Mouse (Mus musculus): ENCODE results near the gene Dlg4.
"Not testable (repeated sequence)": the region's sequence is repeated elsewhere in the genome, so short reads cannot be mapped to it uniquely, and the experiment has no call there.

The Dlg4 gene

DNA sequence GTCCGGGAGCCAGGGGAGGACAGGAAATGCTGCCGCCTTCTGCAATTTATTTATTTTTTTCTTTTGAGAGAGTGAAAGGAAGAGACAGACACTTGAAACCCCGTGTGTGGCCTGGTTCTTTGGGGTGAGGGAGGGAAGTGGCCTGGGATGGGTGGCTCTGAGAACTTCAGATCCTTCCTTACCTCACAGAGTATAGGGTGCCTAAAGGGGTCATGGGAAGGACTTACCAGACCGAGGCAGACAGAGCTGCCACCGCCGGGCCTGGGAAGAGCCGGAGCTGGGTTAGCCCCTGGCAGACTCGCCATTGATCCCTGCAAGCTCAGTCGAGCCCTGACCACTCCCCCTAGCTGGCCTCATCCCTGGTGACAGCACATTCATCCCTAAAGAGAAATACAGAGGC is 28.7 kb downstream of the Dlg4 start:
- in situ Hi-C loops (cut with MboI, MseI) = no loop called here

- in situ Hi-C loops (cut with MboI, MseI) = no loop called here
These were observed 32.6 kb downstream of the Dlg4 start for GRCm38 (mm10) chr11:70049366-70049765.

- in situ Hi-C loops (cut with MboI, MseI) = no loop called here
These were observed 33.1 kb downstream of the Dlg4 start for GRCm38 (mm10) chr11:70049816-70050215.

DNA sequence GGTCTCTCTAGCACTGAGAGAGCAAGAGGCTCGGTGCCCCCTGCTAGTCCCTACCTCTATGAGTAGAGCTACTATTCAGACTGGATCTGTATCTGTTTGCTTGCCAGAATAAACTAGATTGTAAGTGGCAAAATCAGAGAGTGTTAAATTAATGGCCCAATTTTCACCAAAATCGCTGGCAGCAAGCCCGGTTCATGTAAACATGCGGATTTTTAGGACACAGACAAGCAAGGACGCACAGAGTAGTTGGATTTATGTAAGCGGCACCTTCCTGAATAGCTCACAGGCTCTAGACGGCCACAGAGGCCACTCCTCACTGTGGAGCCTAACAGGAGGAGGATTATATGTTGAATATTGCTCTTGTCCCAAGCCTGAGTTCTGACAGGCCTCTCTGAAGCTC is 36.4 kb downstream of the Dlg4 start:
- in situ Hi-C loops (cut with MboI, MseI) = no loop called here

GRCm38 (mm10) chr11:70053898-70054570 is 37.3 kb downstream of the Dlg4 start, which contains the start of gene Asgr1:
TSS of gene Asgr1 (plus strand) at chr11:70054085.
- in situ Hi-C loops (cut with MboI, MseI) = no loop called here

DNA sequence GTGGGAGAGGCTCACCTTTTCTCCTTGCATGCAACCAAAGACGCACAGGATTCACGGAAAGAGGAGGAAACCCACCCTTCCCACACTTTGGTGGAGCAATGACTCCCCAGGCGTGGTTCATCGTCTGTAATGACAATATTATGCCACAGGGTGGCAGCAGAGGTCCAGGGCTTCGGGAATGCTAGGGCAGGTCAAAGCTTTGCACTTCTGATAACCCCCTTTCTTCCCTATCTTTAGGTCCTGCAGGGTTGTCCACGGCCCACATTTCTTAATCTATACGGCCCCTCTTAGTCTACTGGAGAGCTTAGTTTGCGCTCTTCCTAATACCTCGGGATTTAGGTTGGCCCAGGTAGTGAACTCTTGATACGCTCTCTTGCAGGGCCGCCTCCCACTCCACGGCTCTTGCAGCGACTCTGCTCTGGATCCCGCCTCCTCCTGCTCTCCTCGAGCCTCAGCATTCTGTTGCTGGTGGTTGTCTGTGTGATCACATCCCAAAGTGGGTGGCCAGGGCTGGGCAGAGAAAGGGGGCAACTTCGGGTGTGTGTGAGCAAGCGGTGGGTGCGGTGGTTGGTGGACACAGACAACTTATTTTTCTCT is 39.0 kb downstream of the Dlg4 start:
- in situ Hi-C loops (cut with MboI, MseI) = loop anchor here (5.0 kb wide), 2 partner anchors 47 to 142 kb away; no protein-coding TSS in a partner anchor

DNA sequence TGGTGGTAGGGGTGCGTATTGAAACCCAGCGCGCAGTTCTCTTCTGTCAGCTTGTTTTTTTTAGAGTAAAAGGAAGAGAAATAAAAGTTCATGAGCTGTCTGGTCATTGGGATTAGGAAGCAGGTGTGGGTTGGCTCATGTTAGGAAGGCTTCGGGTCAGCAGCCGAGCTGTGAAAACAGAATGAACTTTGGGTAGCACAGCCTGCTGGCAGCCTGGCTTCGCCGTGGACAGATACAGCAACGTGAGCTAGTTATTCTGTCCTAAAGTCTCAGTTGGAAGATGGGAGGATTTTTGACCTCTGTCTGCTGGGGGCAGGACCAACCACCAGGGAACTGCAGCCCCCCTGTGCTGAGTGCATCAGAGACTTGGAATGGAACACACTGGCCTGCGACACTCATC is 41.1 kb downstream of the Dlg4 start:
- in situ Hi-C loops (cut with MboI, MseI) = loop anchor here (5.0 kb wide), 2 partner anchors 44 to 139 kb away; no protein-coding TSS in a partner anchor

GRCm38 (mm10) chr11:70059930-70060329 is 43.2 kb downstream of the Dlg4 start:
- in situ Hi-C loops (cut with MboI, MseI) = loop anchor here (5.0 kb wide), 2 partner anchors 42 to 137 kb away; no protein-coding TSS in a partner anchor

DNA sequence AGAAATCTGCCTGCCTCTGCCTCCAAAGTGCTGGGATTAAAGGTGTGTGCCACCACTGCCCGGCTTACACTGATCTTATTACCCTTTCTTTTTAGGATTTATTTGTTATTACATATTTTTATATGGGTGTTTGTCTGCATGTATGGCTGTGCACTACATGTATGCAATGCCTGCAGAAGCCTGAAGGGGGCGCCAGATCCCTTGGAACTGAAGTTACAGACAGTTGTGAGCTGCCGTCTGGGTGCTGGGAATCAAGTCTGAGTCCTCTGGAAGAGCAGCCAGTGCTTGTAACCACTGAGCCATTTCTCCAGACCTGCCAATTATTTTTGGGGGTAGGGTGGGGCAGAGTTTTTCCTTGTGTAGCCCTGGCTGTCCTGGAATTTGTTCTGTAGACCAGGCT is 46.3 kb downstream of the Dlg4 start:
- in situ Hi-C loops (cut with MboI, MseI) = no loop called here

DNA sequence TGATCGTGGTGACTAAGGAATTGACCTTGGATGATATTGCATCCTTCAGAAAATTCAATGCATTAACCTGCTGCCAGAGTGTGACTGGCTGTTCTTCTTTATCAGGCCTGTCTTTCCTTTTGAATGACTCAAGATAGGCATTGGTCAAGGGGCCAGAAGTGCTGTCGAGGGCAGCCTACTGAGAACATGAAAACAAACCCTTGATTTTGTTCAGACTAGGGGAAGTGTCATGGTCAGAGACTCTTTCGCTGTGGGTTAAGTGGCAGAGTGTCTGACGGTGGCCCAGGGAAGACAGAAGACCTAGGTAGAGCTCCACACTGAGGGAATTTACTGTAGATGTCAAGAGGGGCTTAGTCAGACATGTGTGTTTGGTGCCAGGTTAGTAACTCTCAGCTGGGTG is 50.0 kb downstream of the Dlg4 start:
- in situ Hi-C loops (cut with MboI, MseI) = no loop called here

DNA sequence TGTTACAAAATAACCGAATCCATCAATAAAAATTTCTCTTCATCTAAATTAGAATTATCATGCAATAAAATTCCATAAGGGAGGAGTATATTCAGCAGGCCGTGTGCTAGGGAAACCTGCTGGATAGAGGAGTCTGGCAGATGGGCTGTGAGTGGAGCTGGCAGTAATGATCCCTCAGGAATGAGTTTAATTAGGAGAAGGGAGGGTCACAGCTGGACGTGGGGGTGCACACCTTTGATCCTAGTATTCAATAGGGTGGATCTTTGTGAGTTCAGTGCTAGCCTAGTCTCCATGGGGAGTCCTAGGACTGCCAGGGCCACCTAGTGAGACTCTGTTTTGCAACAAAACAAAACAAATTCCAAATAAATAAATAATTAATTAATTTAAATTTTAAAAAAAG is 51.5 kb downstream of the Dlg4 start:
- in situ Hi-C loops (cut with MboI, MseI) = no loop called here

- in situ Hi-C loops (cut with MboI, MseI) = no loop called here
These were observed 53.3 kb downstream of the Dlg4 start for GRCm38 (mm10) chr11:70070057-70070456.

- in situ Hi-C loops (cut with MboI, MseI) = not testable (repeated sequence)
These were observed 53.9 kb downstream of the Dlg4 start for GRCm38 (mm10) chr11:70070603-70071002.

DNA sequence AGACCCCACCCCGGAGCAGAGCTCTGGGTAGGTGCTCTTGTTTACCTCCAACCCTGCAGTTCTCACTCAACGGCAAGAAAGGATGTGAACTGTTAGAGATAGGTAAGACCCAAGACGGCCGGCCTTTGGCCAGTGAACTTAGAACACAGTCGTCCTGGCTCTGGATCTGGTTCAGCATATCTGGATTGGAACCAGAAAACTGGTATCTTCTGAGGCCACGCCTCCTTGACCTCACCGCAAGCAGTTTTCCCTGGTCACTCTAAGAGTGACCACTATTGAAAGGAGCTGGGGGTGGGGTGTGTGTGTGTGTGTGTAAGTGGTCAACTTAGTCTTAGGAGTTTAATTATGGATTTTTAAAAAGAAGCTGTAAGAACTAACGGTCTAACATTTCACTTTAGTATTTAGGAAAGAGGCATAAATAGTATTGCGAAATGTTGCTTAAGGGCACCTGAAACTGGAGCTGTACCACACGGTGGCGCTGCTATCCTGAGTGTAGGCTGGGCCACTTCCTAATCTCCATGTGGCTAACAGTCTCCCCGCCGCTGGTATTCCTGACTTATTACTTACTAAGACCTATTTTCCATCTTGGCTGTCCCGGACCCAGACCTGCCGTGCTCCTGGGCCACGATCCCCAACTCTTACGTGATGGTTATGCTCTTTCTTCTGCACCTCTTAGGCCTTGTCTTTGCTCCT is 57.8 kb downstream of the Dlg4 start:
- in situ Hi-C loops (cut with MboI, MseI) = no loop called here

GRCm38 (mm10) chr11:70075581-70075980 is 58.8 kb downstream of the Dlg4 start:
- in situ Hi-C loops (cut with MboI, MseI) = no loop called here

DNA sequence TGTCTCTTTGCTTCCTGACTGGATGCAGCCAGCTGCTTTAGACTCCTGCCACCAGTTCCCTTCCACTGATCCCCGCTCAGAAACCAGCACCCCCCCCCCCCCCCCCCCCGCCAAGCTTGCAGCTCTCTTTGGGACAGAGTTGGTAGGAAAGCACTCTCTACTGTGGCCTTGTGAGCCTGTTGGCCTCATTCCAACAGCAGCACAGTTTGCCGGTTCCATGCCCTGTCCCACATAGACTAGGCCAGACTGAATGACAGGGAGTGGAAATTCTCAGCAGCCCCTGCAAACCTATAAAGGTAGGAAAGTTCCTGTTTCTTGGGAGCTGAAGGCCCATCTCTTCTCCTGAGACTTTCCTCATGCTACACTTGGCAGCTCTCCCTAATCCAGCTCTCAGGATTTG is 60.7 kb downstream of the Dlg4 start:
- in situ Hi-C loops (cut with MboI, MseI) = no loop called here

- in situ Hi-C loops (cut with MboI, MseI) = no loop called here
These were observed 62.4 kb downstream of the Dlg4 start for GRCm38 (mm10) chr11:70079175-70079574.

GRCm38 (mm10) chr11:70079928-70080327 is 63.2 kb downstream of the Dlg4 start:
- in situ Hi-C loops (cut with MboI, MseI) = no loop called here

DNA sequence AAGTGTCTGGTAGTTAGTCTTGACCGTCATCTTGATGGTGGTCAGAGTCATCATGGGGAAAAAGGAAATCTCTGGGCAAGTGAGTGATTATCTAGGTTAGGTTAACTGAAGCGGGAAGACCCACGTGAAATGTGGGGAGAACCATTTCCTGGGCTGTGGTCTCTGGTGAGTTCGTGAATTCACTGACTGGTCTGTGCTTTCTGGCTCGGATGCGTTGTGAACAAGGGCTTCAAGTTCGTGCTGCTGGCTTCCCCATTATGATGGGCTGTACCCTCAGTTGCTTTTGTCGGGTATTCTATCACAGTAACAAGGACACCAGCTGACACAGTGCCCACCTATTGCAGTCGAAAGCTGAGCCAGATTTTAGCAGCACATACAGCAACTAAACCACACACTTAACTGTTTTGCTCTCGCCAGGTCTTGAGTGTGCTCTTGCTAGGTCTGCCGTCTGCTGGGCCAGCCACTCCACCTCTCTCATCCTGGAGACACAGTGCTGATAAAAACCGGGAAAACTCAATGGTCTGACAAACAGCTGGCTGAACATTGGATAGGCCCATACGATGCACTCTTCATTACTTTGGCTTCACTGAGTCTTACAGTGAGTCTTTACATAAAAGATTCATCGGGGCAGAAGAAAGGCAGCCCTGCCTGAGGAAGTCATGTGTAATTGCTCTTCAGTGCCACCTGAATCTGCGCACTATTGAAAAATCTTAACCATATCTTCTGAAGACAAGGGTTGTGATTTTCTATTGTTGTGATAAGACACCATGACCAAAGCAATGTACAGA is 64.3 kb downstream of the Dlg4 start:
- in situ Hi-C loops (cut with MboI, MseI) = no loop called here

GRCm38 (mm10) chr11:70084563-70084962 is 67.8 kb downstream of the Dlg4 start:
- in situ Hi-C loops (cut with MboI, MseI) = no loop called here

GRCm38 (mm10) chr11:70091986-70092783 is 75.4 kb downstream of the Dlg4 start, which contains the start of gene Asgr2:
TSS of gene Asgr2 (plus strand) at chr11:70092644.
- in situ Hi-C loops (cut with MboI, MseI) = no loop called here

All from regulatory T cell (primary cell).